ENCODE assay signal across 23 mouse cellular contexts in the genomic region with DNA sequence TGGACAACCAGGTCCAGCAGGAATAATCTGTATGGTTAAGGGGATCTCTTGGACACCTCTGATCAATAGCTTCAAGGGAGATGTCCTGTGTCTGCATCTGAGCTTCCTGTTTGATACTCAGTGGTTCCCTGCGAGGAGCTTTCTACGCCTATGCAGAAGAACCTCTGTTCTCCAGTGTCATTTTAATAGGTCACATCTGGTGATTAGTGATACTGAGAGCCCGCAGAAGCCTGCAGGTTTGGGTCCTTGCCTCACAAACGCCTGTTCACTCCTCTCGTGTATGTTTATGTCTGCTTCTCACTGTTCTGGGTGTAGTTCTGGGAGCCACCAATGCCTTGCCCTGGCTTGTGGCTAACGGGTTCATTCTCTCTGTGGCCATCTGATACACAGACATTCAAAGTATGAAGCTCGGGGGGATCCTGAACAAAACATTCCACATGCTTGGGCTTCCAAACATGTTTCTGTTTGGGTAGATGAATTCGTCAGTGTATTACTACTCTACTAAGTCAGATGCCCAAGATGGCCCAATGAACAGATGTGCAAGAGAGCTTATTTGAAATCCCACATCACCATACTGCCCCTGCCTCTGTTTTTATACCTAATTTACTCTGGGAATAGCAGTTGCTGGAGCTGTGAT.
"Had no signal": no experiment of that assay in that cellular context is flagged by ENCODE, and none has a peak within 500 bp of the region (broad histone marks: within the 10 kb centered on the region; RNA-seq: fewer than 3 reads in every experiment).

No protein-coding gene starts in this region.

- H3K4me3 ChIP-seq: kidney, embryonic 15.5 days; limb, embryonic 10.5 days; limb, embryonic 13.5 days; liver, embryonic 12.5 days; liver, embryonic 15.5 days; lung, embryonic 15.5 days; megakaryocyte, embryonic 14.5 days; midbrain, embryonic 12.5 days; neural tube, embryonic 12.5 days had no signal

- H3K4me2 ChIP-seq: kidney, embryonic 15.5 days; limb, embryonic 13.5 days; liver, embryonic 12.5 days; liver, embryonic 15.5 days; lung, embryonic 15.5 days; midbrain, embryonic 12.5 days; neural tube, embryonic 12.5 days had no signal

- H3K27ac ChIP-seq: kidney, embryonic 15.5 days; limb, embryonic 13.5 days; liver, embryonic 12.5 days; liver, embryonic 15.5 days; lung, embryonic 15.5 days; midbrain, embryonic 12.5 days; neural tube, embryonic 12.5 days; stomach, postnatal 0 days had no signal

- H3K9ac ChIP-seq: kidney, embryonic 15.5 days; limb, embryonic 13.5 days; liver, embryonic 12.5 days; liver, embryonic 15.5 days; lung, embryonic 15.5 days; midbrain, embryonic 12.5 days; neural tube, embryonic 12.5 days had no signal

- H3K27me3 ChIP-seq: kidney, embryonic 15.5 days; limb, embryonic 13.5 days; liver, embryonic 12.5 days; liver, embryonic 15.5 days; lung, embryonic 15.5 days; megakaryocyte, embryonic 14.5 days; midbrain, embryonic 12.5 days; neural tube, embryonic 12.5 days had no signal

- H3K4me1 ChIP-seq: liver, embryonic 12.5 days; liver, embryonic 15.5 days had no signal

- DNase-seq: kidney, adult 8-10 months; kidney, postnatal 10 days; kidney, postnatal 36 days; liver; lung, adult 18-20 months; lung, postnatal 10 days; lung, postnatal 36 days; right cerebral cortex, adult 18-20 months; right cerebral cortex, postnatal 14 days; right cerebral cortex, postnatal 4 days; thymus, adult 2 months; thymus, postnatal 14 days; thymus, postnatal 4 days had no signal

- ATAC-seq: liver, embryonic 12.5 days had no signal

- H3K9me3 ChIP-seq: kidney, embryonic 15.5 days; limb, embryonic 10.5 days; limb, embryonic 13.5 days; liver, embryonic 12.5 days; liver, embryonic 15.5 days; lung, embryonic 15.5 days; megakaryocyte, embryonic 14.5 days; midbrain, embryonic 12.5 days; neural tube, embryonic 12.5 days had no signal

- H3K36me3 ChIP-seq: kidney, embryonic 15.5 days; limb, embryonic 10.5 days; limb, embryonic 13.5 days; liver, embryonic 12.5 days; liver, embryonic 15.5 days; lung, embryonic 15.5 days; midbrain, embryonic 12.5 days; neural tube, embryonic 12.5 days had no signal
